Mouse (Mus musculus) limb, embryonic 14.5 days (tissue): ENCODE results near the gene Ncaph. TPM values are rescaled to one million over a fixed set of nuclear protein-coding genes. Genes with fewer than 3 reads are reported as not detected.

Experiments
- ATAC-seq: fragments of 200-750 bp; cut with Nextera tagmentation; 2 replicates; pipeline ENCODE4 v1.8.0; 2017; ENCODE audit warnings: low read depth, moderate number of reproducible peaks, moderate TSS enrichment; ENCODE audit not compliant: low FRiP score
- DNase-seq: peaks from one replicate; pipeline ENCODE4 v3.0.0-alpha.2; 2015; ENCODE audit warnings: low spot score
- H3K27ac ChIP-seq: fragments of 300-500 bp; sonication (generic); replicated peaks from 2 replicates; pipeline ENCODE4 v1.5.1; 2014; ENCODE audit warnings: low read depth, mild to moderate bottlenecking, low read length, moderate library complexity, mixed read lengths
- H3K27me3 ChIP-seq: fragments of 300-500 bp; sonication (generic); 2 replicates; pipeline ENCODE4 v1.6.1; 2014; ENCODE audit warnings: low read length, mixed read lengths; ENCODE audit not compliant: control insufficient read depth, insufficient read depth
- H3K36me3 ChIP-seq: fragments of 300-500 bp; sonication (generic); 2 replicates; pipeline ENCODE4 v1.6.1; 2014; ENCODE audit warnings: mild to moderate bottlenecking, low read length, moderate library complexity, mixed read lengths; ENCODE audit not compliant: control insufficient read depth, insufficient read depth
- H3K4me1 ChIP-seq: fragments of 300-500 bp; sonication (generic); 2 replicates; pipeline ENCODE4 v1.6.1; 2014; ENCODE audit warnings: antibody characterized with exemption, low read length, mixed read lengths; ENCODE audit not compliant: control insufficient read depth, insufficient read depth
- H3K4me2 ChIP-seq: fragments of 300-500 bp; sonication (generic); replicated peaks from 2 replicates; pipeline ENCODE4 v1.6.1; 2014; ENCODE audit warnings: low read depth, mild to moderate bottlenecking, low read length, moderate library complexity; ENCODE audit not compliant: severe bottlenecking
- H3K4me3 ChIP-seq: fragments of 300-500 bp; sonication (generic); replicated peaks from 2 replicates; pipeline ENCODE4 v1.5.1; 2014; ENCODE audit warnings: low read length
- H3K9ac ChIP-seq: fragments of 300-500 bp; sonication (generic); 2 replicates; pipeline ENCODE4 v1.6.1; 2014; ENCODE audit warnings: mild to moderate bottlenecking, low read depth, low read length, moderate library complexity; ENCODE audit not compliant: severe bottlenecking
- H3K9me3 ChIP-seq: fragments of 300-500 bp; sonication (generic); 2 replicates; pipeline ENCODE4 v1.6.1; 2016; ENCODE audit warnings: low read length; ENCODE audit not compliant: control insufficient read depth
- POLR2A ChIP-seq: fragments of 200-500 bp; IDR thresholded peaks from 2 replicates; pipeline ENCODE4 v1.8.0; 2012; ENCODE audit warnings: inconsistent platforms, mild to moderate bottlenecking, moderate library complexity, borderline replicate concordance; ENCODE audit not compliant: insufficient read depth, insufficient read length; ENCODE audit errors: extremely low read depth
- WGBS: fragments of 180-500 bp; shearing (Covaris S2); extraction: QIAGEN DNeasy Blood & Tissue Kit; methylation state at CpG from one replicate; pipeline ENCODE4 v1.1.7; 2014; 5-methylcytosine and 5-hydroxymethylcytosine counted together
- polyA plus RNA-seq, 2 experiments: library from polyadenylated mRNA; depleted of rRNA in 1 of 2; stranded (reverse) in 1 of 2; unstranded in 1 of 2; fragments of >200 nt; fragmentation: Nextera tagmentation in 1 of 2; extraction: Ambion mirVana in 1 of 2; gene quantifications; 2 replicates each; pipeline versions ENCODE4 v1.2.1 to v1.2.3; 2012 to 2014

Ncaph gene
- polyA plus RNA-seq, 2 experiments = 59.1 to 65.0 TPM

DNA sequence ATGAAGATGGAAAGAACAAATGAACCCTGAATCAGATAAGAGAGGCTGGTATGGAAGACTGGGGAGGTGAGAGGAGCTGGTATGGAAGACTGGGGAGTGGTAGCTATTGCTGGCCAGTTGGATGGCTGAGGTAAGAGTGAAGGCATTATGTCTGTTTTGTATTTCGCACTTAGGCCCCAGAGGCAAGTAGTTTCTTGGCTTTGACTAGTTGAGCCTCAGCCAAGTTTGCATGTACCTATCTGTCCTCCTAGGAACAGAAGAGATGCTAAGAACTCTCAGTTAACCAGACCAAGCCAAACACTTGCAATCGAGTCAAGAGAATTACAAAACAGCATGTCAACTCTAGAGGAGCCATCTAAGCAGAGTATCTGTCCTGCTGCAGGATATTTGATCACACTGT, 59.6 kb downstream of the Ncaph start:
- no peak overlapping the region for H3K9ac ChIP-seq
- no peak overlapping the region for H3K4me3 ChIP-seq
- WGBS = 93% methylated on average over 2 of the region's 2 CpGs
- H3K36me3 ChIP-seq = no peaks in the 10 kb centered on the region
- H3K27me3 ChIP-seq = no peaks in the 10 kb centered on the region
- H3K27ac ChIP-seq = no peak overlapping the region
- no peaks in the 10 kb centered on the region for H3K9me3 ChIP-seq
- H3K4me1 ChIP-seq = peaks cover 9% of the 10 kb centered on the region
- no peak for TF ChIP-seq POLR2A
- ATAC-seq = no peak
- no peak for DNase-seq
- H3K4me2 ChIP-seq = no peak overlapping the region

- Histone ChIP-seq H3K9me3 (no peaks in the 10 kb centered on the region), H3K27ac (peak overlapping the region; percentile 61), H3K4me3 (peak overlapping the region; percentile 68), H3K36me3 (peaks cover 9% of the 10 kb centered on the region; the same call in 1 of the 2 replicates), H3K27me3 (no peaks in the 10 kb centered on the region), H3K4me2 (peak overlapping the region; percentile 54), H3K9ac (peak overlapping the region; percentile 78), H3K4me1 (peaks cover 9% of the 10 kb centered on the region)
- ATAC-seq = no peak
- 11% methylated on average over 9 of the region's 9 CpGs for WGBS
- TF ChIP-seq POLR2A = no peak
- DNase-seq = no peak
These were observed 62.9 kb downstream of the Ncaph start for GRCm38 (mm10) chr2:127070879-127071278.

- Histone ChIP-seq H3K4me3 (peak within 1 kb of the TSS; percentile 68), H3K4me1 (peaks cover 9% of the 10 kb centered on the region), H3K4me2 (peak within 1 kb of the TSS; percentile 54), H3K9ac (peak within 1 kb of the TSS; percentile 78), H3K36me3 (peaks cover 9% of the 10 kb centered on the region; the same call in 1 of the 2 replicates), H3K27me3 (no peaks in the 10 kb centered on the region), H3K27ac (peak within 1 kb of the TSS; percentile 61), H3K9me3 (no peaks in the 10 kb centered on the region)
- peak; percentile 99 for ATAC-seq
- TF ChIP-seq POLR2A = peak; percentile 41; the same call in 1 of the 2 replicates
- WGBS = 1% methylated on average over 32 of the region's 32 CpGs
- peak; percentile 97 for DNase-seq
These were observed 63.3 kb downstream of the Ncaph start, which contains the start of gene Blvra for GRCm38 (mm10) chr2:127070435-127070841. Blvra (plus strand) TSS chr2:127070665.

DNA sequence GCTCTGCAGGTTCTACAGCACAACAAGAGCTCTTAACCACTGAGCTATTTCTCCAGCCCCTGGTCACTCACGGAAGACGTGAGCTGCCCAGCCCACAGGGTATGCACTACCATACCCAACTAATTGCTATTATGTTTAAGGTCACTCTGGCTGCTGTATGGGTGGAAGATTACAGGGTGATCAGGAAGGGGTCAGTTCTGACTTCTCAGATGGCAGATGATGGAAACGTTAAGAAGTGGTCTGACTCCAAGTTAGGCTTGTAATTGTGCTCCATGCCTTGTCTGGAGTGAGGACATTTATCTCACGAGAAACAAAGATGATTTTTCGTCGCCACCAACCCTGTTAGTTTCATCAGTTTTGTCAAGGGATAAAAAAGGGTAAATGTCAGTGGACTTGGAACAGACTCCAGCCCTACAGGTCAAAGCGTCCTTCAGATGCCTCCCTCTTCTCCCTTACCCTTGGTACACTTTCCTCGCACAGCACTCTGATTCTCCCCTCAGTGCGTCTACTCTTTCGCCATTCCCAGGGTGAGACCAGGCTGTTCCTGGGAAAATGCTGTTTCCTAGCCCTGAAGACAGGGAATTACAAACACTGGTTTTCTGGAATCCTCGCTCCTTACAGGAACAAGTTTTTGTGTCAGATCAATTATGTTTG, 63.8 kb downstream of the Ncaph start:
- WGBS = 19% methylated on average over 11 of the region's 11 CpGs
- H3K9me3 ChIP-seq = no peaks in the 10 kb centered on the region

DNA sequence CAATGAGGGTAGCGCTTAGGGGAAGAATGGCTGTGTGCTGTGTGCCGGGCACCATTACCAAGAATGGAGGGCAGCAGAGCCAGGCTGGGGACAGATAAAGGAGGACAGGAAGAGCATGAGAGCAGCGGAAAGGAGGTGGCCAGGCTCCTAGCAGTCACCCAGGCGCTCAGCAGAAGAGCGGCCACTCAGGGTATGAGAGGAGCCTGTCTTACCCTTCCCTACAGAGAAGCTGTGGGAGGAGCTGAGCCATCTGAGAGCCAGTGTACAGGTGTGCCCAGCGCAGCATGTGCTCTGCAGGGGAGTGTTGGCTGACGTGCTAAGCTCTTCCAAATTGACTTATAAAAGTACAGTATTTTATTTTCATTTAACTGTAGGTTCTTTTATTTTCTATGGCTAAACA, 64.9 kb downstream of the Ncaph start:
- no peak overlapping the region for H3K4me2 ChIP-seq
- no peaks in the 10 kb centered on the region for H3K27me3 ChIP-seq
- H3K4me1 ChIP-seq = peaks cover 9% of the 10 kb centered on the region
- H3K9me3 ChIP-seq = no peaks in the 10 kb centered on the region
- DNase-seq (no peak), ATAC-seq (no peak)
- TF ChIP-seq POLR2A = no peak
- H3K36me3 ChIP-seq = peaks cover 9% of the 10 kb centered on the region; the same call in 1 of the 2 replicates
- H3K4me3 ChIP-seq = no peak overlapping the region
- H3K9ac ChIP-seq = no peak overlapping the region
- WGBS = 75% methylated on average over 7 of the region's 7 CpGs
- H3K27ac ChIP-seq = no peak overlapping the region

More for the DNA sequence above, 63.8 kb downstream of the Ncaph start:
- DNase-seq = no peak
- TF ChIP-seq POLR2A = no peak
- H3K4me1 ChIP-seq = peaks cover 9% of the 10 kb centered on the region
- H3K4me2 ChIP-seq = peak overlapping the region; percentile 54
- H3K27ac ChIP-seq = no peak overlapping the region
- peak overlapping the region; percentile 68 for H3K4me3 ChIP-seq
- peak overlapping the region; percentile 78; the same call in 1 of the 2 replicates for H3K9ac ChIP-seq
- ATAC-seq = no peak
- H3K27me3 ChIP-seq = no peaks in the 10 kb centered on the region
- H3K36me3 ChIP-seq = peaks cover 9% of the 10 kb centered on the region; the same call in 1 of the 2 replicates
